Mouse (Mus musculus) midbrain, embryonic 14.5 days (tissue): Measurements from ENCODE around the gene Slfn14. TPM values are rescaled to one million over a fixed set of nuclear protein-coding genes. Genes with fewer than 3 reads are reported as not detected.
"Not testable (repeated sequence)": the region's sequence is repeated elsewhere in the genome, so short reads cannot be mapped to it uniquely, and the experiment has no call there.

ENCODE experiments used
- ATAC-seq: fragments of 200-750 bp; cut with Nextera tagmentation; 2 replicates; pipeline ENCODE4 v1.8.0; 2017; ENCODE audit warnings: moderate number of reproducible peaks, moderate library complexity; ENCODE audit not compliant: low FRiP score, low TSS enrichment
- DNase-seq: peaks from one replicate; pipeline ENCODE4 v3.0.0-alpha.2; 2015
- H3K27ac ChIP-seq: fragments of 300-500 bp; sonication (generic); replicated peaks from 2 replicates; pipeline ENCODE4 v1.5.1; 2014; ENCODE audit warnings: mild to moderate bottlenecking, low read depth, low read length, moderate library complexity
- H3K27me3 ChIP-seq: fragments of 300-500 bp; sonication (generic); 2 replicates; pipeline ENCODE4 v1.6.1; 2014; ENCODE audit warnings: low read length, control low read depth, mixed read lengths; ENCODE audit not compliant: control insufficient read depth, insufficient read depth
- H3K36me3 ChIP-seq: fragments of 300-500 bp; sonication (generic); 2 replicates; pipeline ENCODE4 v1.6.1; 2014; ENCODE audit warnings: low read length, control low read depth; ENCODE audit not compliant: control insufficient read depth, insufficient read depth
- H3K4me1 ChIP-seq: fragments of 300-500 bp; sonication (generic); 2 replicates; pipeline ENCODE4 v1.6.1; 2014; ENCODE audit warnings: mild to moderate bottlenecking, antibody characterized with exemption, low read length, control low read depth; ENCODE audit not compliant: control insufficient read depth, insufficient read depth
- H3K4me2 ChIP-seq: fragments of 300-500 bp; sonication (generic); 2 replicates; pipeline ENCODE4 v1.6.1; 2014; ENCODE audit warnings: mild to moderate bottlenecking, low read length, moderate library complexity
- H3K4me3 ChIP-seq: fragments of 300-500 bp; sonication (generic); replicated peaks from 2 replicates; pipeline ENCODE4 v1.5.1; 2014; ENCODE audit warnings: low read depth, low read length
- H3K9ac ChIP-seq: fragments of 300-500 bp; sonication (generic); replicated peaks from 2 replicates; pipeline ENCODE4 v1.6.1; 2014; ENCODE audit warnings: mild to moderate bottlenecking, low read length, moderate library complexity
- H3K9me3 ChIP-seq: fragments of 300-500 bp; sonication (generic); 2 replicates; pipeline ENCODE4 v1.6.1; 2016; ENCODE audit warnings: low read length, control low read depth, mixed read lengths; ENCODE audit not compliant: control insufficient read depth
- WGBS: fragments of 180-500 bp; shearing (Covaris S2); extraction: QIAGEN DNeasy Blood & Tissue Kit; methylation state at CpG from one replicate; pipeline ENCODE4 v1.1.7; 2014; 5-methylcytosine and 5-hydroxymethylcytosine counted together
- polyA plus RNA-seq: library from polyadenylated mRNA; unstranded; fragments of >200 nt; fragmentation: Nextera tagmentation; extraction: Ambion mirVana; gene quantifications from 2 replicates; pipeline ENCODE4 v1.2.1, GENCODE M21; 2014

Slfn14 gene
- polyA plus RNA-seq: 0.05 TPM in 1 of 2 replicates, not detected in the other

DNA sequence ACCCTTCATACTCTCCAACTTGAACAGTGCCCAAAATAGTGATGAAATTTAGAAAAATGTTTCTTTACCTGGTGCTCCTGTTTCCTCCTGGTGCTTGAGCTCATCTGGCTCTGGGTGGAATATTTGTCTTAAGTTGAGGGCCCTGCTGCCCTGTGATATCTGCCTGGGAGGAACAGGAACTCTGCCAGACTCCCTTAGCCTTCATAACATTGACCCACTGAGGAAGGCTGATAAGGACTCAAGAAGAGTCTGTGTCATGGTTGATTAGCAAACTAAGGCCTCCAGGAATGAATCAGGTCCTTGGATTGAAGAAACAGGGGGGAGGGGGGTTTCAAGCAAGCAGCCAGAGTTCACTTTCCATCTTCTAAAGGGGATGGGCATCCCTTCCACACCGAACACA lies at the start of gene Slfn14:
Gene Slfn14 (minus strand): TSS at position 161 of the 400 bp plus-strand sequence.
- no peak within 1 kb of the TSS for H3K4me2 ChIP-seq
- no peak within 1 kb of the TSS for H3K27ac ChIP-seq
- H3K27me3 ChIP-seq: no peaks in the 10 kb centered on the region
- 83% methylated on average over 1 of the region's 1 CpGs for WGBS
- H3K4me1 ChIP-seq: 0 out of 2 replicates have a peak, but pooled peaks cover 3% of the 10 kb centered on the region
- no peaks in the 10 kb centered on the region for H3K9me3 ChIP-seq
- no peak for ATAC-seq
- H3K36me3 ChIP-seq: no peaks in the 10 kb centered on the region
- no peak within 1 kb of the TSS for H3K4me3 ChIP-seq
- no peak within 1 kb of the TSS for H3K9ac ChIP-seq
- DNase-seq: no peak

DNA sequence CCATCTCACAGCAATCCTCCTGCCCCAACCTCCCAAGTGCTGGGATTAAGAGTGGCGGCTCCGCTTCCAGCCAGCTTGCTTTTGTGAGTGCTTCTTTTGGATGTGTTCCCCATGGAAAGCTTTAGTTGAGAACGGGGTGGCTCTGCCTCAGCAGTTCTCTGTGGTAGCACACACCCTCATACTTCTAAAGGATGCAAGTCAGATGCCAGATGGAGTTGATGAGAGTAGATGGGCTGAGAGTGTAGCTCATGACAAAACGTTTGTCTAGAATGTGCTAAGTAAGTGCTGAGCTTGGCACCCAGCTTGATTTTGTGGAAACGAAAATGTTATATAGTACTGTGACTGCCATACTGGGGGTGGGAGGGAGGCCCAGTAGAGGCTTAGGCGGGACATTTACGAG lies 49.3 kb upstream of the Slfn14 start:
- Histone ChIP-seq H3K36me3 (peaks cover 86% of the 10 kb centered on the region), H3K4me2 (no peak overlapping the region), H3K27ac (no peak overlapping the region), H3K4me1 (no peaks in the 10 kb centered on the region), H3K27me3 (no peaks in the 10 kb centered on the region), H3K4me3 (no peak overlapping the region), H3K9me3 (no peaks in the 10 kb centered on the region), H3K9ac (no peak overlapping the region)
- DNase-seq: no peak
- 91% methylated on average over 7 of the region's 7 CpGs for WGBS
- no peak for ATAC-seq

DNA sequence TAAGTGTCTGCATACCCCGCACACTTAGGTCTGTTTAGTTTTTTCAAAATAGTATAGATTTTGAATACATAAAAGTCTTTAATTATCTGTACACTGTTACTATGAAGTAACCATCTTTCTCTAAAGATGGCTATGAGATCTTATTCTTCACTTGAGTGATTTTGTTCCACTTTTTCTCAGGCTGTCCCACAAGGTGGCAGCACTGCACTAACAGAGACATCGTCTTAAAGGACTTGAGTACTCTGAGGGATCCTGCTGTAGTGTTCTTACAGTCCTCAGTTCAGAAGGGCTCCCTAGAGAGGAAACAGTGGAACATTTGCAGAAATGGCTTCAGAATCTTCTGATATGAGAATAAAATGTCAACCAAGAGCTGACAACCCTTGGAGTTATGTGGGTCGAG lies 40.9 kb upstream of the Slfn14 start:
- ATAC-seq: no peak
- peak; percentile 85 for DNase-seq
- Histone ChIP-seq H3K4me3 (no peak overlapping the region), H3K27ac (no peak overlapping the region), H3K4me1 (no peaks in the 10 kb centered on the region), H3K27me3 (no peaks in the 10 kb centered on the region), H3K9ac (no peak overlapping the region), H3K36me3 (peaks cover 74% of the 10 kb centered on the region), H3K4me2 (no peak overlapping the region), H3K9me3 (no peaks in the 10 kb centered on the region)
- 60% methylated on average over 3 of the region's 3 CpGs for WGBS

GRCm38 (mm10) chr11:83326692-83327091 lies 40.2 kb upstream of the Slfn14 start:
- not testable (repeated sequence) for H3K4me3 ChIP-seq, H3K4me1 ChIP-seq, H3K9me3 ChIP-seq, H3K9ac ChIP-seq, H3K27me3 ChIP-seq, DNase-seq, H3K4me2 ChIP-seq, ATAC-seq, H3K27ac ChIP-seq
- peaks cover 74% of the 10 kb centered on the region for H3K36me3 ChIP-seq
- WGBS: 86% methylated on average over 3 of the region's 3 CpGs

DNA sequence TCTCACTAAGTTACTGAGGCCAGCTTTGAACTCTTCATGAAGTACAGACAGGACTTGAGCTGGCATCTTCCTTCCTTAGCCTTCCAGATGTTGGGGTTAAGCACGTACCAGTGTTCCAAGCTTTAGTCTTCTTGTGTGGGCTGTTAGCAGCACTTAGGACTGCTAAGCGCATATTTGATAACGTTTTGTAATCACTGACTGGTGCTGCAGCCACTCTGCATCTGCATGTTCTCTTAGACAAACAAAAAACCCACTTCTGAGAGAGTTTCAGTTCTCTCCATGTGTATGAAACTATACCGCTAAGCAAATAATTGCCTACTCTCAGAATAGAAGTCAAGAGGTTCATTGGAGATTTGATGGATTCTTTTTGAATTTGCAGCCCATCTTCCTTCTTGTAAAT lies 32.5 kb upstream of the Slfn14 start:
- no peak for DNase-seq
- no peak overlapping the region for H3K4me2 ChIP-seq
- H3K36me3 ChIP-seq: peaks cover 69% of the 10 kb centered on the region
- WGBS: 92% methylated on average over 4 of the region's 4 CpGs
- no peaks in the 10 kb centered on the region for H3K9me3 ChIP-seq
- ATAC-seq: no peak
- H3K27me3 ChIP-seq: no peaks in the 10 kb centered on the region
- no peaks in the 10 kb centered on the region for H3K4me1 ChIP-seq
- H3K27ac ChIP-seq: no peak overlapping the region
- H3K4me3 ChIP-seq: no peak overlapping the region
- H3K9ac ChIP-seq: no peak overlapping the region

DNA sequence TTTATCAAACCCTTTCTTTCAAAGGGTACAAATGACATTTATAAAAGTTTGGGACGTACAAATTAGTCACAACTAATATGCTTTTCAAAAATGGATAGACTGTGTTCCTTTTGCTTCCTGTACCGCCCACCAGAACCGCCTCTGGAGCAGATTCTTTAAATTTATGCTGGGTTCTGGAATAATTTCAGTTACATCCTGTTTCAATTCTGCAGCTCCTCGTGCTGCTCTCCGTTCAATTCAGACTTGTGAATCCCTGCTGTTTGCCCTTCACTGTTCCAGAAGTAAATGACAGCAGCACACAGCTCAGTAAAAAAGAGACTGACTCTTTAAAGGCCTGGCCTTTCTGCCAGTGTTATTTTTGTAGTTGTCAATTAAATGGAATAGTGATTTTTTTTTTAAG lies 25.9 kb upstream of the Slfn14 start:
- Histone ChIP-seq H3K9ac (no peak overlapping the region), H3K4me2 (no peak overlapping the region), H3K27ac (no peak overlapping the region), H3K4me3 (no peak overlapping the region), H3K9me3 (no peaks in the 10 kb centered on the region), H3K4me1 (no peaks in the 10 kb centered on the region), H3K36me3 (peaks cover 33% of the 10 kb centered on the region), H3K27me3 (no peaks in the 10 kb centered on the region)
- 73% methylated on average over 5 of the region's 5 CpGs for WGBS
- no peak for ATAC-seq
- DNase-seq: no peak

GRCm38 (mm10) chr11:83306700-83307253 lies 20.3 kb upstream of the Slfn14 start:
- DNase-seq: no peak
- Histone ChIP-seq H3K4me1 (peaks cover 29% of the 10 kb centered on the region), H3K9ac (no peak overlapping the region), H3K4me2 (no peak overlapping the region), H3K4me3 (no peak overlapping the region), H3K9me3 (no peaks in the 10 kb centered on the region), H3K27ac (no peak overlapping the region), H3K27me3 (no peaks in the 10 kb centered on the region), H3K36me3 (peaks cover 16% of the 10 kb centered on the region)
- no peak for ATAC-seq
- WGBS: 81% methylated on average over 4 of the region's 4 CpGs

DNA sequence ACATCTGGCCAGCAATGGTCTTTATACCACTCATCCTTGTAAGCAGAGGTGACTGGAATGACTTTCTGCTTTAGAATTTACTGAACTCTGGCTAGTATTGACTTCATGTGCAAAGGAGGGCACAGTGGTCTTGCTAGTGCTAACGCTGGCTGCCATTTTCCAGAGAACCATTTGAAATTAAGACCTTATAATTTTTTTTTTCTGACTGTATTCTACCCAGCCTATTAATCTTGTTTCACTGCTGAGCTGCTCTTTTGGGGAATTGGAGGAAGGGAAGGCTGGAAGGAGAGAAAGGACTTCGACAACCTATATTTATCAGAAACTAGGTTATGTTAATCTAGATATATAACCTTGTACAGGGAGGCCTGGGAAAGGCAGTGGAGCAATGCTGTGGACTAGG lies 18.0 kb upstream of the Slfn14 start:
- no peak overlapping the region; the same call in 1 of the 2 replicates for H3K9ac ChIP-seq
- H3K27me3 ChIP-seq: no peaks in the 10 kb centered on the region
- ATAC-seq (no peak), DNase-seq (no peak)
- H3K4me1 ChIP-seq: peaks cover 30% of the 10 kb centered on the region
- no peak overlapping the region for H3K27ac ChIP-seq
- peak overlapping the region; percentile 70 for H3K4me2 ChIP-seq
- H3K36me3 ChIP-seq: peaks cover 9% of the 10 kb centered on the region
- 0 out of 2 replicates have a peak overlapping the region, but pooled peaks have one; percentile 2 for H3K4me3 ChIP-seq
- H3K9me3 ChIP-seq: no peaks in the 10 kb centered on the region
- 97% methylated on average over 2 of the region's 2 CpGs for WGBS

GRCm38 (mm10) chr11:83303751-83304150 lies 17.2 kb upstream of the Slfn14 start:
- ATAC-seq: no peak
- no peaks in the 10 kb centered on the region for H3K9me3 ChIP-seq
- 66% methylated on average over 5 of the region's 5 CpGs for WGBS
- H3K36me3 ChIP-seq: peaks cover 5% of the 10 kb centered on the region
- H3K4me2 ChIP-seq: peak overlapping the region; percentile 70
- peak overlapping the region; percentile 81 for H3K4me3 ChIP-seq
- H3K4me1 ChIP-seq: peaks cover 30% of the 10 kb centered on the region
- DNase-seq: no peak
- H3K27me3 ChIP-seq: no peaks in the 10 kb centered on the region
- no peak overlapping the region for H3K27ac ChIP-seq
- H3K9ac ChIP-seq: peak overlapping the region; percentile 95; the same call in 1 of the 2 replicates
